Mouse (Mus musculus): ENCODE measurements around the gene Ttc39a.
"Not testable (repeated sequence)": the region's sequence is repeated elsewhere in the genome, so short reads cannot be mapped to it uniquely, and the experiment has no call there.

Gene Ttc39a

GRCm38 (mm10) chr4:109406486-109407175, at the start of gene Ttc39a:
Ttc39a (plus strand) TSS chr4:109406623.
- peak; percentile 47 for DNase-seq

- DNase-seq = no peak
Observed at GRCm38 (mm10) chr4:109378107-109378506, 28.3 kb upstream of the Ttc39a start.

- no peak for DNase-seq
Observed at GRCm38 (mm10) chr4:109382457-109382856, 24.0 kb upstream of the Ttc39a start.

- DNase-seq = no peak
Observed at GRCm38 (mm10) chr4:109385599-109385998, 20.8 kb upstream of the Ttc39a start.

- no peak for DNase-seq
Observed at GRCm38 (mm10) chr4:109393229-109393779, 13.1 kb upstream of the Ttc39a start.

GRCm38 (mm10) chr4:109393902-109394301, 12.5 kb upstream of the Ttc39a start:
- peak; percentile 25 for DNase-seq

- no peak for DNase-seq
Observed at GRCm38 (mm10) chr4:109394314-109395074, 11.9 kb upstream of the Ttc39a start.

- no peak for DNase-seq
Observed at GRCm38 (mm10) chr4:109400366-109400980, 6.0 kb upstream of the Ttc39a start.

- DNase-seq = no peak
Observed at GRCm38 (mm10) chr4:109401176-109401689, 5.2 kb upstream of the Ttc39a start.

GRCm38 (mm10) chr4:109404908-109405307, 1.5 kb upstream of the Ttc39a start:
- DNase-seq = not testable (repeated sequence)

- DNase-seq = no peak
Observed at GRCm38 (mm10) chr4:109405415-109405814, 1.0 kb upstream of the Ttc39a start.

- DNase-seq = peak; percentile 52
Observed at GRCm38 (mm10) chr4:109406054-109406485, 353 bp upstream of the Ttc39a start.

- DNase-seq = no peak
Observed at GRCm38 (mm10) chr4:109407176-109407520, 725 bp downstream of the Ttc39a start.

- DNase-seq = no peak
Observed at GRCm38 (mm10) chr4:109407701-109408485, 1.5 kb downstream of the Ttc39a start.

- no peak for DNase-seq
Observed at GRCm38 (mm10) chr4:109410681-109411376, 4.4 kb downstream of the Ttc39a start.

- no peak for DNase-seq
Observed at GRCm38 (mm10) chr4:109411377-109411967, 5.0 kb downstream of the Ttc39a start.

GRCm38 (mm10) chr4:109412233-109412632, 5.8 kb downstream of the Ttc39a start:
- DNase-seq = no peak

- DNase-seq = no peak
Observed at GRCm38 (mm10) chr4:109417998-109418397, 11.6 kb downstream of the Ttc39a start.

GRCm38 (mm10) chr4:109419017-109419416, 12.6 kb downstream of the Ttc39a start:
- DNase-seq = peak; percentile 47

- peak; percentile 41 for DNase-seq
Observed at GRCm38 (mm10) chr4:109419563-109419962, 13.1 kb downstream of the Ttc39a start.

GRCm38 (mm10) chr4:109420138-109420795, 13.8 kb downstream of the Ttc39a start:
- DNase-seq = no peak
